Mouse (Mus musculus) left cerebral cortex, adult 11 months (tissue): ENCODE results near the gene Eef1g.
"Not testable (repeated sequence)": the region's sequence is repeated elsewhere in the genome, so short reads cannot be mapped to it uniquely, and the experiment has no call there.

Experiments used
- DNase-seq: peaks from one replicate; pipeline ENCODE4 v3.0.0; 2022; ENCODE audit warnings: low spot score

Eef1g gene

DNA sequence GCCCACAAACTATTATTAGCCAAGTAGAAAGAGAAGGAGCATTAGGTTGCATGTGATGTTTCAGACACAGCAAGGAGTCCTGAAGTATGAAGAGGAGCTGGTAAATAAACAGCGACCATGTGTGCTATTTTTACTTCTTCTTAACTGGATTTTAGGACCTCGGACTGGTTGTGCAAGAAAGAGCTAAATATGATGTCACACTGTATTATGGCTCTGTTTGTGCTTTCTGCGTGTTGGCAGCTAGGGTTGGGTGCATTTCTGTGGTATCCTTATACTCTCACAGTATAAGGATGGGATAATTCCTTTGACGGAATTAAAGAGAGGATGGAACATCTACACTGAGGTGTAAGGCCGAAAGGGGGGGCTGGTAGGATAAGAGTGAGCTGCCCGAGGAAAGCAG is 21.6 kb upstream of the Eef1g start:
- no peak for DNase-seq

DNA sequence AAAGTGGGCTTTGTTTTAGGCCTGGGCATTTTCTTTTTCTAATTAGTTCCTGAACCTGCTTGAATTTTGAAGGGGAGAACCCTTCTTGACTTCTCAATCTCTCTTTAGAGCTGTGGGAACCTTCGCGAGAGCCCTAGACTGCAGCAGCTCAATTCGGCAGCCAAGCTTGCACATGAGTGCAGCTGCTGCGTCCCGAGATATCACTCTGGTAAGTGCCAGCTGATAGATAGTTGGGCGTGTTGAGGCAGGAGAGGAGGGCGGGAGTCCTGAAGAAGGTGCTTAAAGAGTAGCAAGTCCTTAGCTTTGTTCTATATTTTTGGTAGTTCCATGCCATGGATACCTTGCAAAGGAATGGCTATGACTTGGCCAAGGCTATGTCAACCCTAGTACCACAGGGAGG is 19.9 kb upstream of the Eef1g start:
- DNase-seq, result no peak

DNA sequence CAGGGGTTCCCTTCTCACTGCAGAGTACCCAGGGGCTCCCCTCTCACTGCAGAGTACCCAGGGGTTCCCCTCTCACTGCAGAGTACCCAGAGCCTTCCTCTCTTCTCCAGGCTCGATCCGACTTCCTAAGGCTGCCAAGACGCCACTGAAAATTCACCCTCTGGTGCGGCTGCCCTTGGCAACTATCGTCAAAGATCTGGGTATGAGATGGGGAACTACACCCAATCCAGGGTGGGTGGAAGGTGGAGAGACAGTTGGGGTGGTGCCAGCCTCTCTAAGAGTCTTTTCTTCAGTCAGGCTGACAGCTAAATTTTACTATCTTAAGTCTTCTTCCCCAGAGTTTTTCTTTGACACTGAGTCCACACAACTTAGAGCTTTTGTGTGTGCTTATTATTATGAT is 16.7 kb upstream of the Eef1g start:
- DNase-seq, result no peak

DNA sequence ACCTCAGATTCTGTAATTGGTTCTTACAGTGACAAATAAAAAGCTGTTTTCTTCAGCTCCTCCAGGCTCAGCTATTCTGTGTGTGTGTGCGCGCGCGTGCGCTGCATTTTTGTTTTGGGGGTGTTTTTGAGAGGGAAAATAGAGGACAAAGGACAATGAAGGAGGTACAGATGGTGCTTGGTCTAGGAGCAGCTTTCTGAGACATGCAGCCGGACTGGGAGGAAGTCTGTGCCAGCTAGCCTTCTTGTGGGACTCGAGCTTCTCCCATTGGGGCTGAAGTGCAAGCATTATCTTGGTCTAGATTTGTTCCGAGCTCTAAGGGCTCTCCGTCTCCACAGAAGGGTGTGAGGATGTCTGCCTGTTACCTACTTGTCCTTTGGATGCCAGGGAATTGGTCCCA is 14.6 kb upstream of the Eef1g start:
- DNase-seq, result no peak

DNA sequence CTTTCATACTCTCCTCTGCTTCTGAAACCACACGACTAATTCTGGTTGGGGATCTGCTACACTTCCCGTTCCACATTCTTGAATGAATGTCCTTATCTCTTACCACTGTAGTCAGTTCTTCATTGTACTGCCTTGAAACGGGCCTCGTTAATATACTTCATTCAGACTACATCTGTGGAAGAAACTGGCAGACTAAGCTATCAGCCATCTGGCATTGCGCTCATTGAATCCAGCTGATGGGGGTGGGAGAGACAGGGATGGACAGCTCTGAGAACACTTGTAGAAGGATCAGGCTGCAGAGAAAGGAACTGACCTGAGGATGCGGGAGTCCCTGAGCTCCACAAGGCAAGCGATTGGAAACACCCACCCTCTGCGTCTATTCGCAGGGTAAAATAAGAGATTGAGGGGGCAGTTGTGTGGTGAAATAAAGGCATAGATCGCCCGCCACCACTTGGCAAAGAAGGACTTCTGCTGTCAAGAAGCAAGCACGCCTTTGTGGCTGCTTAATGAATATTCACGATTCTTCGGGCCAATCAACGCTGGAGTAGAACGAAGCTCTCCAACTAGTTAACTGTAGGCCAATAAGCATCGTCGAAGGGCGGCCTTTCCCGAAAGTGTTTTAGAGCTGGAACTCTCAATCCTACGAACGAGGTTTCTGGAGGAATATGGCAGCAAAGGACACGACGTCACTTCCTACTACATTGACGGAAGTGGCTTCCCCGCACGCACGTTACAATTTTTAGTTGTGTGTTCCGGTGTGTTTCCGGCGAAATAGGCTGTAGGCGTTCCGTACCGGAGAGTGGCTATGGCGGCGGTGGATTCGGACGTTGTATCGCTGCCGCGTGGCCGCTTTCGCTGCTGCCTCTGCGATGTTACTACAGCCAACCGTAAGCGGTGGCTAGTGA is 13.5 kb upstream of the Eef1g start, which contains the start of gene Tut1:
Gene Tut1, plus strand, starts transcription at position 713 of the 905 bp plus-strand sequence.
- peak; percentile 93 for DNase-seq

DNA sequence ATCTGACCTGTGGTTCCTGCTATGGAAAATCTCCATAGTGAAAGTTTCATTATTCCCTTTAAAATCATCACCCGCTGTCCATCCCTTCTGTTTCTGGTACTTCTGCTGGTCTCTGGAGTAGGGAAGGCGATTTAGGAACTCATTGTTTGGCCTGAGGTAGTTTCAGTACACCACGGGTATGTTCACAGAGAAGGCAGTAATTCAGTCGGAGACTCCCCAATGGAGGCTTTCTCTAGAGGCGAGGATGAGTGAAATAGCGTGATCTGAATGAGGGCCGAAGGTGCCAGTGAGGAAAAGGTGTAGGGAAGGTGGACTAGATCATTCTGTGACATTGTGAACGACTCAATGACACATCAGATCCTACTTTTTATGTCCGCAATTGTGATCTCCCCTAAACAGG is 12.7 kb upstream of the Eef1g start:
- DNase-seq, result no peak

DNA sequence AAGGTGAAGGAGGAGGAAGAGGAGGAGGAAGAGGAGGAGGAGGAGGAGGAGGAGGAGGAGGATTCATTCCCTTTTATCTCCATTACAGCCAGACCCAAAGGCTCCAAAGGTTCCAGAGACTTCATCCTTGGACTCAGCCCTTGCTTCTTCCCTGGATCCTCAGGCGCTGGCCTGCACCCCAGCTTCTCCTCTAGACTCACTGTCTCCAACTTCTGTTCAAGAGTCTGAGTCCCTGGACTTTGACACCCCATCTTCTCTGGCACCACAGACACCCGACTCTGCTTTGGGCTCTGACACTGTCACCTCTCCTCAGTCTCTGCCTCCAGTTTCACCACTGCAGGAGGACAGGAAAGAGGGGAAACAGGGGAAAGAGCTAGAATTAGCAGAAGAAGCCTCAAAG is 4.6 kb upstream of the Eef1g start:
- DNase-seq, result no peak

DNA sequence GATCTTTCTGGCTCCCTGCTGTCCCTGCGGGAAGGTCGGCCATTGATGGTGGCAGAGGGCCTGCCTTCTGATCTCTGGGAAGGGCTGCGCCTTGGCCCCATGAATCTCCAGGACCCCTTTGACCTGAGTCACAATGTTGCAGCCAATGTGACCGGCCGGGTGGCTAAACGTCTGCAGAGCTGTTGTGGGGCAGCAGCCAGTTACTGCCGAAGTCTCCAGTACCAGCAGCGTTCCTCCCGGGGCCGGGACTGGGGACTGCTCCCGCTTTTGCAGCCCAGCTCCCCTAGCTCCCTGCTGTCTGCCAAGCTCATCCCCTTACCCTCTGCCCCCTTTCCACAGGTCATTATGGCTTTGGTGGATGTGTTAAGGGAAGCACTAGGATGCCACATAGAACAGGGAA is 1.8 kb upstream of the Eef1g start:
- no peak for DNase-seq

DNA sequence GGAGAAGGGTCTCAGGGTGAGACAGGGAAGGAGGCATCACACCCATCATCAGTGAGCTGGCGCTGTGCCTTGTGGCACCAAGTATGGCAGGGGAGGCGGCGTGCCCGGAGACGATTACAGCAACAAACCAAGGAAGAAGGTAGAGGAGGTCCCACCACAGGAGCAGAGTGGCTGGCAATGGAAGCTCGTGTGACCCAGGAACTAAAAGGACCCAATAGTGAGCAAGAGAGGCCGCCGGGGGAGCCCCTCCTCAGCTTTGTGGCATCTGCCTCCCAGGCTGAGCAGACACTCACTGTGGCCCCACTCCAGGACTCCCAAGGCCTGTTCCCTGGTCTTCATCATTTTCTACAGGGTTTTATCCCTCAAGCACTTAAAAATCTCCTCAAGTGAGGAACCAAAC is 1.1 kb upstream of the Eef1g start:
- no peak for DNase-seq

DNA sequence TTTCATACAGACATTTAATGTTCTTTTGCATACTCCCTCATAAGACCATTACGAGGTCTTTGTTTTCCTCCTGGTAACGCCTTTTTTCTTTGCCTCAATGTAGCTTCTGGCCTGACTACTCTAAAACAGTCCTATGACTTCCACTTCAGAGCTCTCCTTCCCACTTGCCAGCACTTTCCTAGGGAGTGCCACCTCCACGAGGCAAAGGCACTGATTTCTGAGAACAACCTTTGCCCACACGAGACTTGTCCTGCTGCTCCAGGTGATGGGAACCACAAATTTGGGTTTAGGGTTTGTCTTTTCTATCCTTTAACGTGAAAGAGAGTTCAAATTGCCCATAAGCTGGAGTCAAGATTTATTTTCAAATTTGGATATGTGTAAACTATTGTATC is 647 bp upstream of the Eef1g start:
- DNase-seq, result no peak

DNA sequence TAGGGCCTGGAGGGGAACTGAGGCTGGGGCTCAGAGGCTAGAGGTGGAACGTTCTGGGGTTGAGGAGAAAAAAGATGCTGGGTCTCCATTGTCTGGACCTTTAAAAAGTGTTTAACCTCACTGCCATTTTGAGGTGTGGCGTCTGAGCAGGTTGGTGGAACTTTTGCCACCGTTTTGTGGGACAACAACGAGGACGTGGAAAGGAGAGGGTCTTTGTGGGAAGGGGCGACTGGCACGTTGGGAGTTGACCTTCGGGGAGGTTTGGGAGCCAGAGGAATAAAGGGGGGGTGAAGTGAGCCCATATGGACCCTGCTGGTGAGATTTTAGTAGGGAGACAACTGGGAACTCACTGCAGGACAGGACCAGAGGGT is 517 bp downstream of the Eef1g start:
- DNase-seq, result no peak

DNA sequence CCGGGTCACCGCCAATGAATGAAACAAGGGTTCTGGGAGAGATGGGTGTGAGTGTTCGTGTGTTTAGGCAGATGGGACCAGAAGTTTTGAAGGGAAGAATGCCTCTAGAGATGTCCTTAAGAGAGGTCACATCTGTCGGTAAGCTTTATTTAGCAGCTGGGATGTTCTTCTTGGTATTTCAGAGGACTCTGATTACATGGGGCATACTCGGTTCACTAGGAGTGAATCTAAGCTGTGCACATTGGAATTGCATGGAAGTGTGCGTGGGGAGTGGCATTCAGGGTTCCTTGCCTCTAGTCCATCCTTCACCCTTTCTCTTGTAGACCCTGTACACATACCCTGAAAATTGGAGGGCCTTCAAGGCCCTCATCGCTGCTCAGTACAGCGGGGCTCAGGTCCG is 1.1 kb downstream of the Eef1g start:
- no peak for DNase-seq

DNA sequence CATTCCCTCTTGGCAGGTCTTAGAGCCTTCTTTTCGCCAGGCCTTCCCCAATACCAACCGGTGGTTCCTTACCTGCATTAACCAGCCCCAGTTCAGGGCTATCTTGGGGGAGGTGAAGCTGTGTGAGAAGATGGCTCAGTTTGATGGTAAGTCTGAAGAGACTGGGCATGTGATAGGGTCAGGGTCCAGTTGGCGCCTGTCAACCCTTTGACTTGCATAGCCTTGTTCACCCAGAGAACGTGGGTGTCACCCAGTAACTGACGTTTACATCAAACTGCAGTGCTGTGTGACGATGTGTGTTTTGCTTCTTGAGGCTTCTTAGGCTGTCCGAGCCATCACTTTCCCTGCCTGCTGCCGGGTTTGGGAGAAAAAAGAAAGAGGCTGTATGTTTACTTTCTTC is 5.7 kb downstream of the Eef1g start:
- DNase-seq, result not testable (repeated sequence)

DNA sequence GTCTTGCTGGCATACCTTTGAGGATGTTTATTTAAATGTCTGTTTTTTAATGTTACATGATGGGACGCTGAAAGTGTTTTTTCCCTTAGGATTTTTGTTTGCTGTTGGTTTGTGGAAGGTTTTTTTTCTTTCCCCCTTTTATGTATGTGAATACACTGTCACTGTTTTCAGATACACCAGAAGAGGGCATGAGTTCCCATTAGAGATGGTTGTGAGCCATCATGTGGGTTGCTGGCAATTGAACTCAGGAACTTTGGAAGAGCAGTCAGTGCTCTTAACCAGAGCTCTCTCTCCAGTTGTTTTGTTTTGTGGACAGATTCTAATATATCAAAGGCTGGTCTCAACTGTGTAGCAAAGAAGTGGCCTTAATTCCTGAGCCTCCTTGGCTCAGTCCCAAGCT is 7.8 kb downstream of the Eef1g start:
- no peak for DNase-seq

DNA sequence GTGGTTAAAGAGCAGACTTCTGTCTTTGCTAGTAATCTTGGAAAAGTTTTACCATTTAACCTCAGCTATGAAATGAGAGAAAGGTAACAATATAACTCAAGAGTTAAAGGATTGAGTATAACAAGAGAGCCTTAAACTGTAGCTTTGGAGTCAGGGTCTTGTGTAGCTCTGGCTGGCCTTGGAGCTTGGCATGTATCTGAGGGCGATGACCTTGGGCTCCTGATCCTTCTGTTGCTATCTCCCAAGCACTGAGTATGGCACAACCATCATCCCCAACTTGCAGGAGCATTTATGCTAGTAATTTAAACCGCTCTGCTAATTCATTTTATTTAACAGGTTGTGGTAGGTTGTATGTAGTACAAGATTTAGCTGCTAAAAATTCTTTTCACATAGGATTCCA is 8.7 kb downstream of the Eef1g start:
- DNase-seq, result no peak

DNA sequence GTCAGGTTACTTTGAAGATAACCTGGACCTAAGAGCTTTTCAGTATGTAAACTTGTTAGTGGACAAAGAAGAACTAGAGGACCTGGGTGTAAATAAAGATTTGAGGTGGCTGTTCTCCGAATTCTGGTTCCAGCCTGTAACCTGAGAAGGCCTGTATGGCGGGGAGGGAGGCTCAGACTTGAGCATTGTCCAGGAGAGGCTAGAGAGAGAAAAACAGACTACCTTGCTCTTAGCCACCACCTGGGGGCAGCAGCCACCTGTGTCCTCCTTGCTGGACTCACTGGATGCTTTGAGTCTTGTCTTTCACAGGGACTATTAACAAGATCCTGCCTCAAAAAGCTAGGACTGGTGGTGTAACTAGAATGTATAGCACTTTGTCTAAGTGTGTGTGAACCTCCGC is 9.7 kb downstream of the Eef1g start:
- no peak for DNase-seq

DNA sequence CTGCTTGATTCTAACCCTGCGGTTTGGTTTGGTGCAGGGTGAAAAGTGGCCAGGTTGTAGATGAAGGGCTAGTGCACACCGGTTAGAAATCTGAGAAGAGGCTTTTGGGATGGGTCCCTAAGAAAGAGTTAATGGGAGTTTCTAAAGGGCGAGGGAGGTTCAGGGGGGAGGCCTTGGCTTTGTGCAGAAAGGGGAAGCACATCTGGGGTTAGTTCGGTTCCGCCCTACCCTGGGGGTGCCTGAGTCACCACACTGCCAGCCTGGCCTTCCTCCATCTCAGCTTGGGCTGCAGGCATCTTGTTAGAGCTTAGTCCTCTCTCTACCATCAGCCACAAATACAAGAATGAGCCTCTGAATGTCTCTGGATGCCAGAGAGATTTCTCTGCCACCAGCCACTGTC is 13.9 kb downstream of the Eef1g start:
- no peak for DNase-seq

DNA sequence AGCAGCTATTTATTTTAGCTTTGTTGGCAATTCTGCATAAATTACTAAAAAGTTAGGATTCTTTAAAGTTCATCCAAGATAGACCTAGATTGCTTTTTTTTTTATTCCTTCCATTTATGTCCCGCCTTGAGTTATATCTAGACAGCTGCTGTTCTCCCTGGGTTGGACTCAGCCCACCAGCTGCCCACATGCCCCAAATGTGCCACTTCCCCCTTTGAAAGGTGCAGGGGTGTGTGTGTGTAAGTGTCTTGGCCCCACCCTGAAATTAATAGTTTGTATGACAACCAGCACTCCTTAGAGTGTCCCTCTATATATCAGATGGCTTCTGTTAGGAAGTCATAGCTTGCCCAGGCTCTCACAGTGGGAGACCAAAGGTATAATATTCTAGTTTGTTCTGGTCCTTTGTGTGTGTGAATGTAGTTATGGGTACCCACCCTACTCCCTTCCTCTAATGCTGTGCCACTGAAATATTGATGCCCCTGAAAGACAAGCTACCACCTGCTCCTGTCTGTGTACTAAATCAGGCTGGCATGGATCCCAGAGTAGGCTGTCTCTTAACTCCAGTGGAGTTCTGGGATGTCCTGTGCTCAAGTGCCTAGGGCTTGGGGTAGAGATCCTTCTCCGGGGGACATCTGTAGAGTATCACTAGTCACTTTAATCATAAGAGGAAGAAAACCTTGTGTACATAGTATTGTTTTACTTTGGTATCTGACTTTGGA is 14.8 kb downstream of the Eef1g start:
- no peak for DNase-seq

DNA sequence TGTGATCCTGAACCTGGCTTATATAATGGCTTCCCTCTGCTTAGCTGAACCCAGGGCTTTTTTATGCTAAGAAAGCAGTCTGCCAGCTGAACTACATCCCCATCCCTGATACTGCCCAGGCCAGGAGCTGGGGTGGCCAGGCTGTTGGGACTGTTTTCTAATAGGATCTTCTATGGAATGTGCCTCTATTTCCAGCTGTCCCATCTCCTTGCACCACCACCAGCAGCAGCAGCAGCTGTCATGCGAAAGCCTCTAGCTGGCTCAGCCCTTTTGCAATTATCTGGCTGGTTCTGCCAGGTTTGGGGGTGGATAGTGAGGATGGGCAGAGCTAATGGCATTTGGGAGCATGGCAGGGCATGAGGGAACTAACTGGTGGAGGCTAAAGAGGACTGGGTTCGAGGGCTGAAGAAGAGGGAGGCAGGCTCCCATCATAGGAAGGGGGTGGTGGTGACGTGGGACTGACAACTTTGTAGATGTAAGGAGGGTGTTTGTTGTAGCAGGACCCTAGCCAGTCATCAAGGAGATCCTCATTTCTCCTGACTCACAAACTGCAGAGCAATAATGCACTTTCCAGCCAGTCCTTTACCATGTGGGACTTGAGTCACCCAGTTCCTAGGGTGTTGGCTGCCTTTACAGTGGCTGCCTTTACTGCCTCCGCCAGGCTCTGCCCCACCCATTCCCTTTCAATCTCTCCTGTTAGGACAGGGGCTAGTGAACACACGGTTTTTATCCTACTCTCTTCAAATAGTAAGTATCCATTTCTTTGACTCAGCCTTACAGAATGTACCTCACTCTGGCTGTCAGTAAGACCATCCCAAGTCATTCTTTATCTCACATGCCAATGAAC is 15.7 kb downstream of the Eef1g start:
- no peak for DNase-seq

DNA sequence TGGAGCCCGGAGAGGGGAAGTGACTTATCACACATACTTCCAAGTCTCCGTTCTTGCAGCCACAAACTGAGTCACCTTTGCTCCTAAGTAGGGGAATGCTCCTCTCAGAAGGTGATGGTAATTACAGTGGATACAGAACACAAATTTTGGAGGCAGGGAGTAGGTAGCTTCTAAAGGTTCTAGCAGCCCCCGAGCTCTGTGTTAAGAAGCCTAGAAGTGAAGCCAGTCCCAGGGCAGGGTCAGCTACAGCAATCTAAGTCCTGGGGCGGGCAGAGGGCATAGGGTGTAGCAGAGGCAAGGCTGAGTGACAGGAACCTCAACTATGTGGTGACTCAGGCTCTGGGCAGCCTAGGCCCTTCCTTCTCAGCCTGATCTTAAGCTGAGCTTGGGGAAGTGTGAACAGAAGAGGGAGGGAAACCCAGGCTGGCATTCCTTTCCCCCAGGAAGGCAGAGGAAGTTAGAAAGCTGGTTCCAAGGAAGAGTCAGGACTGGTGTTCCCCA is 16.4 kb downstream of the Eef1g start:
- DNase-seq, result no peak

DNA sequence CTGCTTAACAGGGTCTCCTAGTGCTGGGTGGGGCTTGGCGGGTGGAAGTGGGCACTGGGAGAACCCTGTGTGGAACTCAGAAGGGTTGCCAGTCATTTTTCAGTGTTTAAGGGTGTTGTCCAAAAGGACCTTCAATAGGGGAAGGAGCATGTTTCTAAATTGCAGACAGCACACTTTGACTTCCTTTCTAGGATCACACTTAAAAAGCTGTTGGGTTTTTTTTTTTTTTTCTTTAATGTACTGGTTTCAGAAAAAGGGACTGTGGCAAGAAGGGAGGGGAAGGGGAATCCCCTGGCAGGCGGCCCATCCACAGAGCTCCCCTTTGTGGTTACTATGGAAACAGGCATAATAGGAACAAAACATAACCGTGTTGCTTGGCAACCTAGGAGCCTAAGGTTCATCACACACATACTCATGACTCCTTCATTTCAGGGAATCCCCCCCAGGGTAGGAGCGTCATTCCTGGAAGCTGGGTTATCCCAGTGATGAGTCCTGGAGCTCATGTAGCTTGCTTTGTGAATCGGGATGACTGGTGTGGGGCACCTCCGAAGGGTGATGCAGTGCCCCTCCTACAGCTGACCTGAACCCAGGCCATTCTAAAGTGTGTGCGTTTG is 17.5 kb downstream of the Eef1g start:
- no peak for DNase-seq

DNA sequence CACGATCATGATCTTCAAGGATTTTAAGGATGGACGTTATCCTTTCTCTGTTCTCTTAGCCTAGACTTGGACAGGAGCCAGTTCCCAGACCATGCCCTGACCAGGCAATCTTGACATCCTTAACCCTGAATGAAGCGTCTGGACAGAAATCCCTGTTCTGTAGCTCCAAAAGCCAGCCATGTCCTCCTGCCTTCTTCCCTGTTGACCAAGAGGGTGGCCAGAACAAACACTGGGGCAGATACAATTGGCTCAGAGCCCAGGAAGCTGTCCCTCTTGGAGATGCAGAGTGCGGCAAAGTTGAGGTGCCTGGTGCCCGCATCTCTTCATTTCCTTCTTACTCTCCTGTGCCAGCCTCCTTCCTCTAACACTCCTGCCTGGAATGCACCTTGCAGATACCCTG is 19.1 kb downstream of the Eef1g start:
- DNase-seq, result no peak
